28 mouse cellular contexts compared by ENCODE assay signal in genomic region chr11:89105211-89105610, GRCm38 (mm10). TPM values are rescaled to one million over a fixed set of nuclear protein-coding genes. Genes with fewer than 3 reads are reported as not detected.
DNase-seq lines count a peak whose midpoint lies in the region; TF ChIP-seq lines count a peak whose summit lies in the region.
"Had no signal": no experiment of that assay in that cellular context is flagged by ENCODE, and none has a peak within 500 bp of the region (broad histone marks: within the 10 kb centered on the region; RNA-seq: fewer than 3 reads in every experiment).

No protein-coding gene starts in this region.

- no peak overlapping the region for H3K27ac ChIP-seq in gastrocnemius, adult 2 months
- no peak overlapping the region for H3K27ac ChIP-seq in heart, embryonic 10.5 days
- no peak overlapping the region for H3K27ac ChIP-seq in CH12.LX (ENCODE audit: insufficient read depth, low read depth)
- H3K27ac ChIP-seq: embryonic facial prominence, embryonic 12.5 days; embryonic facial prominence, embryonic 15.5 days; hindbrain, embryonic 14.5 days; hindbrain, postnatal 0 days had no signal

- no peaks in the 10 kb centered on the region for H3K36me3 ChIP-seq in heart, embryonic 10.5 days
- no peaks in the 10 kb centered on the region for H3K36me3 ChIP-seq in CH12.LX (replicated peaks in 1 of 2; ENCODE audit: control insufficient read depth in 1 of 2, insufficient read depth in 1 of 2, low read length in 1 of 2)
- H3K36me3 ChIP-seq: embryonic facial prominence, embryonic 12.5 days; embryonic facial prominence, embryonic 15.5 days had no signal

- in situ Hi-C loops in CH12.LX (cut with MboI; ENCODE audit: low pct_ligation_motif_present, low pct_unique_long_range_greater_than_20kb, low sequenced_read_pairs): loop anchor here (10.0 kb wide), 1 partner anchor 180 kb away; no protein-coding TSS in a partner anchor

- H3K9ac ChIP-seq in CH12.LX (ENCODE audit: insufficient read depth, low read depth): no peak overlapping the region; the same call in 1 of the 2 replicates
- H3K9ac ChIP-seq: embryonic facial prominence, embryonic 12.5 days; embryonic facial prominence, embryonic 15.5 days; forebrain, postnatal 0 days; hindbrain, embryonic 14.5 days had no signal

- DNase-seq in gastrocnemius, adult 2 months: peak; percentile 40
- DNase-seq in gastrocnemius, postnatal 10 days: no peak
- peak; percentile 39 for DNase-seq in heart, adult 8-10 months (ENCODE audit: low spot score)
- no peak for DNase-seq in heart, embryonic 10.5 days (ENCODE audit: low spot score)
- DNase-seq in CH12.LX (ENCODE audit: extremely low read depth): no peak
- no peak for DNase-seq in thymus, postnatal 0 days (ENCODE audit: low spot score)
- DNase-seq: adrenal gland, adult 2 months; cerebellum, adult 11 months; cerebellum, adult 2 months; cerebellum, adult 9-11 months; cerebellum, postnatal 25 days; forebrain, postnatal 0 days; gastrocnemius, postnatal 25 days; kidney, adult 2 months had no signal

- no peak overlapping the region for H3K4me3 ChIP-seq in gastrocnemius, adult 2 months
- no peak overlapping the region for H3K4me3 ChIP-seq in heart, embryonic 10.5 days
- no peak overlapping the region for H3K4me3 ChIP-seq in CH12.LX (replicated peaks in 1 of 3; ENCODE audit: low read depth in 2 of 3, low read length in 2 of 3, poor library complexity in 1 of 3)
- H3K4me3 ChIP-seq: embryonic facial prominence, embryonic 12.5 days; embryonic facial prominence, embryonic 15.5 days had no signal

- no peaks in the 10 kb centered on the region for H3K9me3 ChIP-seq in heart, embryonic 10.5 days
- H3K9me3 ChIP-seq in CH12.LX (replicated peaks; ENCODE audit: low read length): no peaks in the 10 kb centered on the region
- H3K9me3 ChIP-seq: embryonic facial prominence, embryonic 12.5 days; embryonic facial prominence, embryonic 15.5 days had no signal

- no peak for TF ChIP-seq RAD21 in CH12.LX (IDR thresholded peaks at IDR 0.05; ENCODE audit: low read depth, low read length)

- intact Hi-C loops in gastrocnemius, adult 2 months (cut with DNase I): no loop called here

- peaks cover 28% of the 10 kb centered on the region for H3K4me1 ChIP-seq in heart, embryonic 10.5 days
- peaks cover 2 to 17% of the 10 kb centered on the region in 2 experiments; a peak in 2 of 4 replicates for H3K4me1 ChIP-seq in CH12.LX (ENCODE audit: control insufficient read depth in 1 of 2, insufficient read depth in 2 of 2)

- dilution Hi-C loops in CH12.LX (cut with MboI; ENCODE audit: extremely low pct_ligation_motif_present, extremely low pct_unique_long_range_greater_than_20kb, low sequenced_read_pairs): no loop called here

- WGBS in heart, embryonic 10.5 days: 92% methylated on average over 8 of the region's 8 CpGs

- TF ChIP-seq CTCF in gastrocnemius, adult 2 months (IDR thresholded peaks at IDR 0.05): no peak
- TF ChIP-seq CTCF in CH12.LX (conservative IDR thresholded peaks at IDR 0.05 in 1 of 2, IDR thresholded peaks at IDR 0.05 in 1 of 2; ENCODE audit: low read depth in 2 of 2, low read length in 2 of 2): no peak

- TF ChIP-seq EP300 in CH12.LX (IDR thresholded peaks at IDR 0.05; ENCODE audit: low read length): no peak

- H3K27me3 ChIP-seq in heart, embryonic 10.5 days (ENCODE audit: insufficient read depth, poor library complexity, severe bottlenecking): no peaks in the 10 kb centered on the region
- no peaks in the 10 kb centered on the region for H3K27me3 ChIP-seq in CH12.LX (replicated peaks)
- H3K27me3 ChIP-seq: embryonic facial prominence, embryonic 15.5 days had no signal

- TF ChIP-seq POLR2A in CH12.LX (IDR thresholded peaks at IDR 0.05; ENCODE audit: low read depth, low read length): no peak

- H3K4me2 ChIP-seq in CH12.LX (ENCODE audit: insufficient read depth, low read depth, poor library complexity, severe bottlenecking): no peak overlapping the region
- H3K4me2 ChIP-seq: embryonic facial prominence, embryonic 12.5 days; embryonic facial prominence, embryonic 15.5 days; hindbrain, embryonic 14.5 days had no signal

- H3K79me2 ChIP-seq in CH12.LX (replicated peaks; ENCODE audit: control insufficient read depth, extremely low read depth, insufficient read depth, poor library complexity, severe bottlenecking): no peaks in the 10 kb centered on the region

TF ChIP-seq in CH12.LX, 34 proteins besides CTCF, POLR2A, EP300 and RAD21:
- TF ChIP-seq HCFC1 (IDR thresholded peaks at IDR 0.05; ENCODE audit: low read depth, low read length): no peak
- TF ChIP-seq MAZ (IDR thresholded peaks at IDR 0.05; ENCODE audit: low read depth, low read length): 0 out of 2 replicates have a peak, but pooled peaks have one; percentile 1
TF ChIP-seq in CH12.LX: peak in this region for 1.

RNA-seq across cellular contexts. Expression of gene Gm525, which starts 31.6 kb away (rescaled TPM):
- not detected for total RNA-seq in gastrocnemius, adult 2 months (2021)
- total RNA-seq in gastrocnemius, postnatal 10 days (2021): not detected
- total RNA-seq in heart, adult 8-10 months (2022): under 1 TPM in 1 of 4 experiments, not detected in 3; 0.60 TPM
- polyA plus RNA-seq in heart, embryonic 10.5 days (2016; fragmentation: Nextera tagmentation; extraction: Ambion mirVana): not detected in 2 replicates
- total RNA-seq in CH12.LX (2012; rRNA removed) (0.34 and 0.46 TPM in 2 replicates), CH12.LX (2014; rRNA removed) (not detected in 2 replicates)
- polyA plus RNA-seq in CH12.LX (2012; ENCODE audit: insufficient read length, low read depth): 0.83 TPM in 1 of 2 replicates, not detected in the other
- 191 and 212 TPM in 2 replicates for polyA plus RNA-seq in thymus, postnatal 0 days (2015; fragmentation: Nextera tagmentation; extraction: Ambion mirVana)
- total RNA-seq: adrenal gland, adult 2 months; adrenal gland, postnatal 14 days; common myeloid progenitor, adult 5-6 weeks; forebrain, postnatal 0 days; gastrocnemius, postnatal 25 days; heart, postnatal 25 days; hindbrain, postnatal 0 days; MEL had no signal
- polyA plus RNA-seq: forebrain, embryonic 11.5 days; forebrain, embryonic 14.5 days; heart, embryonic 14.5 days; heart, postnatal 0 days; hindbrain, embryonic 11.5 days; hindbrain, embryonic 14.5 days; inflammation-experienced regulatory T-cells, adult 6 months had no signal

RNA-seq across cellular contexts. Expression of gene Dgke, which starts 38.6 kb away (rescaled TPM):
- total RNA-seq in gastrocnemius, adult 2 months (2021): 1 to 10 TPM; 3.4 to 3.7 TPM
- total RNA-seq in gastrocnemius, postnatal 10 days (2021): 1 to 10 TPM; 4.5 to 5.4 TPM
- 10 to 100 TPM in 2 of 4 experiments, 1 to 10 TPM in 2; 7.6 to 14.8 (median 11.0) TPM for total RNA-seq in heart, adult 8-10 months (2022)
- polyA plus RNA-seq in heart, embryonic 10.5 days (2016; fragmentation: Nextera tagmentation; extraction: Ambion mirVana): 5.3 and 8.1 TPM in 2 replicates
- total RNA-seq in CH12.LX (2012; rRNA removed) (4.8 and 5.8 TPM in 2 replicates), CH12.LX (2014; rRNA removed) (13.4 and 14.3 TPM in 2 replicates)
- 15.0 and 17.0 TPM in 2 replicates for polyA plus RNA-seq in CH12.LX (2012; ENCODE audit: insufficient read length, low read depth)
- 19.8 and 25.5 TPM in 2 replicates for polyA plus RNA-seq in thymus, postnatal 0 days (2015; fragmentation: Nextera tagmentation; extraction: Ambion mirVana)

Comparison
In these comparisons a context has a peak if more than half of its experiments do, and no peak if none do; other contexts are left out.
1. DNase-seq: peak in gastrocnemius, adult 2 months (single experiment) and heart, adult 8-10 months (single experiment); none in gastrocnemius, postnatal 10 days (single experiment), heart, embryonic 10.5 days (single experiment), CH12.LX (single experiment) and thymus, postnatal 0 days (single experiment).